Mouse (Mus musculus) cerebellum, adult 2 months (tissue): Measurements from ENCODE around the gene Chd2. TPM values are rescaled to one million over a fixed set of nuclear protein-coding genes. Genes with fewer than 3 reads are reported as not detected.
A peak's percentile ranks its signal among the peaks of the same experiment; 100 is the strongest.

ENCODE experiments used
- DNase-seq, 2 experiments: peaks; one replicate each; pipeline ENCODE4 v3.0.0; 2021
- H3K27ac ChIP-seq: fragments of 200-500 bp; 2 replicates; pipeline ENCODE4 v1.5.1; 2012; ENCODE audit warnings: low read length, control low read depth, inconsistent platforms; ENCODE audit not compliant: insufficient read depth
- H3K27me3 ChIP-seq: fragments of 200-500 bp; 2 replicates; pipeline ENCODE4 v1.6.1; 2012; ENCODE audit warnings: inconsistent platforms, mild to moderate bottlenecking, low read length, moderate library complexity; ENCODE audit not compliant: control insufficient read depth, insufficient read depth
- H3K4me1 ChIP-seq: fragments of 200-500 bp; 2 replicates; pipeline ENCODE4 v1.6.1; 2011; ENCODE audit warnings: low read length; ENCODE audit not compliant: control insufficient read depth, insufficient read depth
- H3K4me3 ChIP-seq: fragments of 200-500 bp; replicated peaks from 2 replicates; pipeline ENCODE3; 2011; ENCODE audit warnings: mild to moderate bottlenecking, low read depth, low read length, control low read depth; ENCODE audit not compliant: insufficient read depth
- CTCF ChIP-seq: fragments of 200-500 bp; IDR thresholded peaks from 2 replicates; pipeline ENCODE4 v1.5.1; 2011; ENCODE audit warnings: low read depth, mild to moderate bottlenecking, control low read depth, low read length, moderate library complexity, borderline replicate concordance; ENCODE audit not compliant: insufficient read depth
- POLR2A ChIP-seq: fragments of 200-500 bp; IDR thresholded peaks from 2 replicates; pipeline ENCODE4 v1.6.1; 2011; ENCODE audit warnings: low read length, control low read depth, borderline replicate concordance; ENCODE audit not compliant: insufficient read depth
- WGBS: fragments of 180-500 bp; shearing (Covaris S2); methylation state at CpG from one replicate; pipeline ENCODE4 v1.1.7; 2018; 5-methylcytosine and 5-hydroxymethylcytosine counted together
- polyA plus RNA-seq: library from polyadenylated mRNA; depleted of rRNA; stranded (reverse); fragments of >200 nt; gene quantifications from 2 replicates; pipeline ENCODE4 v1.2.3, GENCODE M21; 2012

Gene Chd2
- polyA plus RNA-seq, 1 experiment = 49.2 TPM

GRCm38 (mm10) chr7:73392359-73392758 is 149.3 kb downstream of the Chd2 start:
- Histone ChIP-seq H3K4me1 (peaks cover 3% of the 10 kb centered on the region; the same call in 1 of the 2 replicates), H3K27ac (no peak overlapping the region; the same call in 1 of the 2 replicates), H3K4me3 (peak overlapping the region; percentile 42), H3K27me3 (no peaks in the 10 kb centered on the region)
- 75% methylated on average over 9 of the region's 9 CpGs for WGBS
- DNase-seq = no peak
- no peak for TF ChIP-seq POLR2A
- TF ChIP-seq CTCF = no peak

DNA sequence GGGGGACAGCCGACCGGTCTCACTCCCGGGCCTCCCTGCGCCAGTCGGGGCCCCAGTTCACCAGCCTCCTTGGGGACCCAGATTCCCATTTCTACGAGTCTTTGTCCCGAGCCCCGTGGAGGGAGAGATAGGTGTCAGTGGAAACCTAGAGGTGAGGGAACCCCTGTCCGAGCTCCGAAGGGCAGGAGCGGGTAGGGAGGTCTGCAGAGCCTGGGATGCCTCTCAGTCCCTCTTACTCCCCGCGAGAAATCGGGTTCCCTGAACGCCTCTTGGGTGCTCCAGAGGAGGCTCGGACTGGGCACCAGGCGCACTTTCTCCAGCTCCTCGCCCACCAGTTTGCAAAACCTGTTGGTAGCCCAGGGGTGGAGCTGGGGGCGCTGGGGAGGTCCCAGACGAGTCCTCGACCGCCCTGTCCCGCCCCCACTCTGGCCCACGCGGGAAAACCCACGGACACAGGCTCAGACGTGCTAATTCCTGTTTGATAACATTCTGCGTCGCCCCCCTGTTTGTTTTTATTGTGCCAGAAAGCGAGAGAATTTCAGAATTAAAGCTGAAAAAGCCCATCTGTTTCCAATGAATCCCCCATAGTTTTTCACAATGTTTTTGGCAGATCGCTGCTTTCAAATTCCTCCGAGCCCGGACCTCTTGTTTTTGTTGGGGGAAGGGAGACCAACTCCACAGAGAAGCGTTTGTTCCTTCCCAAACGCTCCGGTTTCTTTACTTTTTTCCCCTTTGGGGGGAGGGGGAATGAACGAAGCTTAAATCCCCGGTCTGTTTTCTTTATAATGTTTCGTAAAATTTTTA is 149.9 kb downstream of the Chd2 start:
- WGBS = 16% methylated on average over 39 of the region's 39 CpGs
- peaks cover 3% of the 10 kb centered on the region; the same call in 1 of the 2 replicates for H3K4me1 ChIP-seq
- peak in 1 of 2 experiments; percentile 27 for DNase-seq

DNA sequence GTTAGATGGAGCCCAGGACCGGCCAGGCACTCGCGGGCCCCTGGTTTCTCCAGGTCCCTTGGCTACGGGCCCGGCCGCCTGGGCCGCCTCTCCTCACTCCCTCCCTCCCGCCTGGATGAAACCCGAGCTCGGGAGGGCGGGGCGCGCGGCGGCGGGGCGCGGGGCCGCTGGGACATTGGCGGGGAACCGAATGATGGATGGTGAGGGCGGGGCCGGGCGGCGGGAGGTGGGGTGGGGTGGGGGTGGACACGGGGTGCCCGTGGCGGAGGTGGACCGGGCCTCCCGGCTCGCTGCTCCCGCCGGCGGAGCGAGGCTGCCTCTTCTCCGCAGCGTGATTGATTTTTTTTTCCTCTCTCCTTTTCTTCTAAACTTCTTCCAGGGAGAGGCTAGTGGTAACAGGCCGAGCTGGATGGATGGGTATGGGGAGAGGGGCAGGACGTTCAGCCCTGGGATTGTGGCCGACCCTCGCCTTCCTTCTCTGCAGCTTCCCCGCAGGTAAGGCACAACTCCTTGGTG is 150.6 kb downstream of the Chd2 start:
- TF ChIP-seq CTCF (no peak), POLR2A (no peak)
- whole genome bisulfite sequencing = under 1% methylated on average over 42 of the region's 42 CpGs

More for the DNA sequence above, 149.9 kb downstream of the Chd2 start:
- peak overlapping the region; percentile 68 for H3K4me3 ChIP-seq
- TF ChIP-seq CTCF (no peak), POLR2A (no peak)
- H3K27me3 ChIP-seq = no peaks in the 10 kb centered on the region
- H3K27ac ChIP-seq = peak overlapping the region; percentile 9; the same call in 1 of the 2 replicates

GRCm38 (mm10) chr7:73390426-73391001 is 151.1 kb downstream of the Chd2 start:
- no peak for TF ChIP-seq POLR2A
- TF ChIP-seq CTCF = no peak
- WGBS = 24% methylated on average over 18 of the region's 18 CpGs
- Histone ChIP-seq H3K27ac (no peak overlapping the region), H3K4me3 (peak overlapping the region; percentile 68), H3K27me3 (no peaks in the 10 kb centered on the region), H3K4me1 (peaks cover 3% of the 10 kb centered on the region; the same call in 1 of the 2 replicates)
- no peak for DNase-seq

More for the DNA sequence above, 150.6 kb downstream of the Chd2 start:
- Histone ChIP-seq H3K27me3 (no peaks in the 10 kb centered on the region), H3K27ac (peak overlapping the region; percentile 9; the same call in 1 of the 2 replicates), H3K4me3 (peak overlapping the region; percentile 68), H3K4me1 (peaks cover 3% of the 10 kb centered on the region; the same call in 1 of the 2 replicates)
- DNase-seq = peak; percentile 80 to 82

GRCm38 (mm10) chr7:73389871-73390294 is 151.7 kb downstream of the Chd2 start:
- TF ChIP-seq POLR2A (no peak), CTCF (no peak)
- no peak overlapping the region for H3K4me3 ChIP-seq
- H3K27me3 ChIP-seq = no peaks in the 10 kb centered on the region
- 33% methylated on average over 15 of the region's 15 CpGs for WGBS
- peaks cover 3% of the 10 kb centered on the region; the same call in 1 of the 2 replicates for H3K4me1 ChIP-seq
- no peak for DNase-seq
- H3K27ac ChIP-seq = no peak overlapping the region

GRCm38 (mm10) chr7:73389419-73389818 is 152.2 kb downstream of the Chd2 start:
- no peak overlapping the region for H3K4me3 ChIP-seq
- H3K27me3 ChIP-seq = no peaks in the 10 kb centered on the region
- 64% methylated on average over 9 of the region's 9 CpGs for WGBS
- peaks cover 3% of the 10 kb centered on the region; the same call in 1 of the 2 replicates for H3K4me1 ChIP-seq
- no peak for DNase-seq
- TF ChIP-seq CTCF (no peak), POLR2A (no peak)
- no peak overlapping the region for H3K27ac ChIP-seq

DNA sequence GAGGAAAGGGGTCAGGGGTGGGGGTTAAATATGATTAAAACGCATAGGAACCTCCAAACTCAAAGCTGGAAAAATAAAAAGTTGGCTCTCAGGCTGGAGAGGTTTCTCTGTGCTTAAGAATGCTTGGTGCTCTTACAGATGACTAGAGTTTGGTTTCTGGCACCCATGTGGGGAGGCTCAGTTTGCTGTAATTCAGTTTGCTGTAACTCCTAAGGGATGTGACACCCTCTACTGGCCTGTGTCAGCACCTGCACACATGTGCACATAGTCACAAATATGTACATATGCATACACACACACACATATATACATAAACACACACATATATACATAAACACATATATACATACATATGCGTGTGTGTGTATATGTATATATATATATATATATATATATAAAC is 152.8 kb downstream of the Chd2 start:
- no peaks in the 10 kb centered on the region for H3K27me3 ChIP-seq
- no peak for TF ChIP-seq CTCF
- no peak for TF ChIP-seq POLR2A
- DNase-seq = no peak
- H3K4me1 ChIP-seq = peaks cover 3% of the 10 kb centered on the region; the same call in 1 of the 2 replicates
- 91% methylated on average over 2 of the region's 2 CpGs for WGBS
- H3K27ac ChIP-seq = no peak overlapping the region
- H3K4me3 ChIP-seq = no peak overlapping the region
